Mouse (Mus musculus) erythroblast, embryonic 14.5 days (primary cell): ENCODE results near the gene Akr7a5. TPM values are rescaled to one million over a fixed set of nuclear protein-coding genes. Genes with fewer than 3 reads are reported as not detected.

Experiments
- H3K27me3 ChIP-seq: 2 replicates; pipeline ENCODE4 v1.6.1; 2012; ENCODE audit warnings: inconsistent platforms; ENCODE audit not compliant: control insufficient read depth
- H3K36me3 ChIP-seq: 2 replicates; pipeline ENCODE4 v1.6.1; 2012; ENCODE audit warnings: mild to moderate bottlenecking, inconsistent platforms; ENCODE audit not compliant: control insufficient read depth
- H3K4me1 ChIP-seq: 2 replicates; pipeline ENCODE4 v1.6.1; 2012; ENCODE audit warnings: inconsistent platforms; ENCODE audit not compliant: control insufficient read depth
- H3K4me3 ChIP-seq: replicated peaks from 2 replicates; pipeline ENCODE3; 2012; ENCODE audit warnings: moderate library complexity, mild to moderate bottlenecking, inconsistent platforms
- H3K9me3 ChIP-seq: 2 replicates; pipeline ENCODE4 v1.6.1; 2012; ENCODE audit warnings: low read length, inconsistent platforms, mixed read lengths; ENCODE audit not compliant: control insufficient read depth
- GATA1 ChIP-seq: IDR thresholded peaks from 2 replicates; pipeline ENCODE4 v1.6.1; 2012; ENCODE audit warnings: low read length, inconsistent platforms, mixed read lengths
- TAL1 ChIP-seq: IDR thresholded peaks from 3 replicates; pipeline ENCODE4 v1.6.1; 2012; ENCODE audit warnings: low read length, inconsistent platforms, mixed read lengths
- polyA plus RNA-seq: library from polyadenylated mRNA; stranded (reverse); fragments of >175 nt; gene quantifications from 2 replicates; pipeline ENCODE4 v1.2.3, GENCODE M21; 2012

Gene Akr7a5
- polyA plus RNA-seq, 1 experiment = 2.4 TPM

DNA sequence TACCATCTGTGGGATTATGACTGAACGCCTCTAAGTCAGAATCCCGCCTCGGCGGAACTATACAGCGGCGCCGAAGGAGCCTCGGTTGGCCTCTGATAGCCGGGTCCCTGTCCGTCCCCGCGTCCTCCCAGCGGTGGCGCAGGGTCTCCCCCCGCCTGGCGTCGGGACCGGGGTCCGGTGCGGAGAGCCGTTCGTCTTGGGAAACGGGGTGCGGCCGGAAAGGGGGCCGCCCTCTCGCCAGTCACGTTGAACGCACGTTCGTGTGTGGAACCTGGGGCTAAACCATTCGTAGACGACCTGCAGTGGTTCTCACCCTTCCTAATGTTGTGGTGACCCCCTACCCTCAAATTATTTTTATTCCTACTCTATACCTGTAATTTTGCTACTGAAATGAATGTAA lies 27.6 kb downstream of the Akr7a5 start:
- H3K9me3 ChIP-seq = no peaks in the 10 kb centered on the region
- no peaks in the 10 kb centered on the region; the same call in none of the 2 replicates for H3K36me3 ChIP-seq
- no peaks in the 10 kb centered on the region for H3K27me3 ChIP-seq
- TF ChIP-seq TAL1 (no peak), GATA1 (no peak)
- H3K4me3 ChIP-seq = no peak overlapping the region
- H3K4me1 ChIP-seq = peaks cover 49% of the 10 kb centered on the region

DNA sequence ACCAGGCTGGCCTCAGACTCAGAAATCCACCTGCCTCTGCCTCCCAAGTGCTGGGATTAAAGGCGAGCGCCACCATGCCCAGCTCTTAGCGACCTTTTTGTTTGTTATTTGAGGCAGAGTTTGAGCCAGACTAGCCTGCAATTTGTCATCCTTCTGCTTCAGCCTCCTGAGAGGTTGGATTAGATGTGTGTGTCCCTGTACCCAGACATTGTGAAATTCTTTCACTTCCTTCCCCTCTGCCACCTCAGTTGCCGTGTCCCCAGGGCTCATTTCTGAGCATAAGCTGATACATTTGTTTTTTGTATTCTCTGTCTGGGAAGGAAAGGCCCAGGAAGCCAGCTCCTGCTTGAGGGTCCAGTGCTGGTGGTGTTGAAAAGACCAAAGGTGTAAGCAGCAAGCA lies 30.3 kb downstream of the Akr7a5 start:
- H3K4me3 ChIP-seq = no peak overlapping the region
- TF ChIP-seq TAL1 (no peak), GATA1 (no peak)
- no peaks in the 10 kb centered on the region for H3K9me3 ChIP-seq
- H3K4me1 ChIP-seq = peaks cover 26% of the 10 kb centered on the region
- H3K27me3 ChIP-seq = no peaks in the 10 kb centered on the region
- peaks cover 12% of the 10 kb centered on the region for H3K36me3 ChIP-seq

DNA sequence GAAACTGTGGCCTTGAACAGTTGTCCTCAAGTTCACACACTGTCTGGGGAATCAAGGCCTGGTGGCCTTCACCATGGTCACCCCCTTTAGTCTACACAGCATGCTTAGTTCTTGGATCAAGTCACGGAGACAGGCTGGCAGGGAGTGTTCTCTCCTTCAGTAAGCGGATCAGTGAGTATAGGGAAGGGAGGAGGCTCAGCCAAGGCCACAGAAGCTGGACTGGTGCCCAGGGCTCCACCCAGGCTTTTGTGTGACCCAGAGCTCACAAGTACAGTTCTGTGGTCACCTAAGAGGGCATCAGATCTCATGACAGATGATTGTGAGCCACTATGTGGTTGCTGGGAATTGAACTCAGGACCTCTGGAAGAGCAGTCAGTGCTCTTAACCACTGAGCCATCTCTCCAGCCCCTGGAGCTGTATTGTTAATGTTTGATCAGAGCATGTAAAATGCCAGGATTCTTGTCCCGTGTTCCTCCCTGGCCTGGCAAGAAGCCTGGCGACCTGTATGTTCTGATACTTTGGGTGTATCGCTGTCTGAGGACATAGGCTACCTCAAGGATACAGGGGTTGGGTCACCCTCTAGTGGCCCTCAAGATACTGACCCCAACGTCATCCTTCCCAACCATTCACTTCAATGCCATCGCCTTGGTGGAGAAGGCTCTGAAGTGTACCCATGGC lies 31.2 kb downstream of the Akr7a5 start:
- TF ChIP-seq TAL1 = no peak
- TF ChIP-seq GATA1 = no peak
- Histone ChIP-seq H3K36me3 (peaks cover 21% of the 10 kb centered on the region), H3K27me3 (no peaks in the 10 kb centered on the region), H3K9me3 (no peaks in the 10 kb centered on the region), H3K4me1 (peaks cover 18% of the 10 kb centered on the region), H3K4me3 (no peak overlapping the region)

DNA sequence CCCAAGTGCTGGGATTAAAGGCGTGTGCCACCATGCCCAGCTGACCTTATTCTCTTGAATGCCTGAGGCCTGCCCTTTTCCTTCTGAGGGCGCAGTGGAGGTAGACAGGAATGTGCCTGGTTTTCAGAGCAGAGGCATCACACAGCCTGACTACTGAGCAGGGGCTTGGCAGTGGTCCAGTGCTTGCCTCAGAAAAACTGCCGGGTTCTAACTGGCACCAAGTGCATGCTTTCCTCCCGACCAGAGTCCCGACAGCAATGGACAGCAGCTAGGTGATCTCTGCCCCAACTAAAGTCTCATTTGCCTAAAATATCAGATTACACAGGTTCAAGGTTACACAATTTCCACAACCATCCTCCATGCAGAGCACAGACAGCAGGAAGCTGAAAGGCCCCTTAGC lies 33.2 kb downstream of the Akr7a5 start:
- H3K4me3 ChIP-seq = no peak overlapping the region
- H3K9me3 ChIP-seq = no peaks in the 10 kb centered on the region
- peaks cover 40% of the 10 kb centered on the region for H3K36me3 ChIP-seq
- peaks cover 2% of the 10 kb centered on the region for H3K4me1 ChIP-seq
- no peaks in the 10 kb centered on the region for H3K27me3 ChIP-seq
- no peak for TF ChIP-seq GATA1
- no peak for TF ChIP-seq TAL1

DNA sequence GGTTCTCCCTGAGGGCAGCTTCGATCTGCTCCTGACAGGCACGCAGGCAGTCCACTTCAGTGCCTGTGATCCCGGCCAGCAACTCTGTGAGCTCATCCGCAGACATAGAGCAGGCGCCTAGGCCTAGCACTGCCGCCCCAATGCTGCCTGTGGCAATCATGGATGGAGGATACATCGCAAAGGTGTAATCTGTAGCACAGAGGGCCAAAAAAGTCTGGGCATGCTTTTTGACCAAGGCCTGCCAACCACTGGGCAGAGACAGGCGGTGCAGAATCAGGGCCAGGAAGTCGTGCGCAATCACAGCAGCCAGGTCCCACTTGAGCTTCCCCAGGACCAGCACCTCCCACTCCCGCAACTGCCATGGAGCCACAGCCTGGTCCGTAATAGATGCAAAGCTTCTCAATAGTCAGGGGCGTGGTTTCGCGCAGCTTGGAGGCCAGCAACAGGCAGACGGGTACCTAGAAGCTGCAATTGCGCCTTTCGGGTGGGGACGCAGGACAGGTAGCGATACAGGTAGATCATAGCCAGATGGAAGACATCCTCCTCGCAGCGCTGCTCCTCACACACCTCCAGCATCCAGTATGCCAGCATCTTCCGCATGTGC lies 35.0 kb downstream of the Akr7a5 start:
- H3K27me3 ChIP-seq = no peaks in the 10 kb centered on the region
- peaks cover 12% of the 10 kb centered on the region for H3K4me1 ChIP-seq
- no peaks in the 10 kb centered on the region for H3K9me3 ChIP-seq
- peaks cover 56% of the 10 kb centered on the region for H3K36me3 ChIP-seq
- TF ChIP-seq TAL1 (no peak), GATA1 (no peak)
- no peak overlapping the region for H3K4me3 ChIP-seq

DNA sequence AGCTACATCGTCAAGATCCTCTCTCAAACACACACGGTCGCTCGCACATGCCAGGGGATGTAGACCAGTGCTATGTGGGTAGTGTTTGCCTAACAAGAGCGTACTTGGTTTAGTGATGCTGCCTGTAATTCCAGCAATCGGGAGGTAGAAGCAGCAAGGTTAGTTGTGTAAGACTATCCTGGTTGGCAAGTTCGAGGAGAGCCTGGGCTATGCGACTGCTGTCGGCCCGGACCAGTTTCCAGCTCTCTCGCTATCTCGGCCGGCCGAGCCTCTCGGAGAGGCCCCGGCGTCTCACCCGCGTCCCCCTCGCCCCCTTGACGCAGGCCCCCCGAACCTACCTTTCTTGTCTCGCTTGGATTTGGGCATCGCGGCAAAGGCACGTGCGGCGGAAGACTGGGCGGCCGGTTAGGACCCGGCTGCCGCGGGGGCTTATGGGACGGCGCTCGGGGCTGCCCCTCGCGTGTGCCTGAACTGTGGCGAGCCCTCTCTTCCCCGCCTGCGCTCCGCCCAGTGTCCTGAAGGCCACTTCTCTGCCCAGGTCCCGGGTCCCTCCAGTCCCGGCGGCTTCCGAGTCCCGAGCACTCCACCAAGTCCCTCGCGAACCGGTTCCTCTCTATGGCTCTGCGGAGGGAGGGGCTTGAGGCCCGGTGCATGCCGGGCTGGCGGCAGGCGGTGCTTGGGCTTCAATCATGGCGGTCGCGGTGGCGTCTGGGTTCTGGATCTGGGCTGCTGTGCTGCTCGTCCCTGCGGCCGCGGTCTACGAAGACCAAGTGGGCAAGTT lies 41.6 kb downstream of the Akr7a5 start, which contains the start of the genes Mrto4, Emc1 and Ubr4:
Gene Mrto4 (minus strand): TSS at position 646 of the 781 bp plus-strand sequence.
Gene Emc1 (plus strand): TSS at position 657 of the 781 bp plus-strand sequence.
Gene Ubr4 (plus strand): TSS at position 679 of the 781 bp plus-strand sequence.
- TF ChIP-seq GATA1 (no peak), TAL1 (no peak)
- no peaks in the 10 kb centered on the region for H3K27me3 ChIP-seq
- H3K4me3 ChIP-seq = peak within 1 kb of the TSS; percentile 81
- no peaks in the 10 kb centered on the region for H3K9me3 ChIP-seq
- H3K4me1 ChIP-seq = peaks cover 54% of the 10 kb centered on the region
- H3K36me3 ChIP-seq = peaks cover 64% of the 10 kb centered on the region

DNA sequence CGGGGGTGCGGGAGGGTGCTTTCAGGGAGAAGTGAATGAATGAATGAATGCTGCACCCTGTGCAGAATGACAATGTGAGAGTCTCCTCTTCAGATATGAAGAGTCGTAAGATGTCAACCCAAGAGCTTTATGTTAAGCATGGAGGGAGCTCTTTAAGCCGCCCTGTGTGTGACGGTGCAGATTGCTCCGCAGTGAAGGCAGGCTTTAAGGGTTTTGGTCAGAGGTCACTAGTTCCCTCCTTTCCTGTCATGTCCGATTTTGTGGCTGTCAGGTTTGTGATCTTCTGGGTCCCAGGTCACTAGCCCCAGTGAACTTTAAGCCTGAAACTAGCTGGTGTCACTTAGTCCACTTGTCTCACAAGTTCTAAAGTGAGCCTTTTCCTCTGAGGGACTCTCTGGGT lies 42.3 kb downstream of the Akr7a5 start:
- Histone ChIP-seq H3K4me1 (peaks cover 58% of the 10 kb centered on the region), H3K27me3 (no peaks in the 10 kb centered on the region), H3K36me3 (peaks cover 65% of the 10 kb centered on the region), H3K4me3 (peak overlapping the region; percentile 81), H3K9me3 (no peaks in the 10 kb centered on the region)
- no peak for TF ChIP-seq GATA1

DNA sequence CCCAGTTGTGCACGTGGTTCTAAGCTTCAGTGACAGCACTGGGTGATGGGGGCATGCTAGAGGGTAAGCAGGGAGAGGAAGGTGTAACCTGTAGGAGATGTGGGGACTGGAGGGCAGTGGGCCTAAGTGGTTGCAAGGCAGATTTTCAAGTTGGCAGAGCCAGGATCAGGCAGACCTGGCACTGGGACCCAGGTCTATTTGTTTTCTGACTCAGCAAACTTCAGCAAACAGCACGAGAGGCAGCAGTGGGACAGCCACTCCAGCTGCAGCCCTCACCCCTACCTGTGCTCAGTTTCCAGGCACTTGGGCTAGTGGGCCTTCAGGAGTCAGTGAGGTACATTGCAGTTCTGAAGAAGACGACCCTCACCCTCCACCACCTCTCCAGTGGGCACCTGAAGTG lies 46.7 kb downstream of the Akr7a5 start:
- Histone ChIP-seq H3K9me3 (no peaks in the 10 kb centered on the region), H3K4me1 (peaks cover 65% of the 10 kb centered on the region), H3K27me3 (no peaks in the 10 kb centered on the region), H3K36me3 (peaks cover 83% of the 10 kb centered on the region), H3K4me3 (no peak overlapping the region)
- no peak for TF ChIP-seq GATA1
- TF ChIP-seq TAL1 = no peak

DNA sequence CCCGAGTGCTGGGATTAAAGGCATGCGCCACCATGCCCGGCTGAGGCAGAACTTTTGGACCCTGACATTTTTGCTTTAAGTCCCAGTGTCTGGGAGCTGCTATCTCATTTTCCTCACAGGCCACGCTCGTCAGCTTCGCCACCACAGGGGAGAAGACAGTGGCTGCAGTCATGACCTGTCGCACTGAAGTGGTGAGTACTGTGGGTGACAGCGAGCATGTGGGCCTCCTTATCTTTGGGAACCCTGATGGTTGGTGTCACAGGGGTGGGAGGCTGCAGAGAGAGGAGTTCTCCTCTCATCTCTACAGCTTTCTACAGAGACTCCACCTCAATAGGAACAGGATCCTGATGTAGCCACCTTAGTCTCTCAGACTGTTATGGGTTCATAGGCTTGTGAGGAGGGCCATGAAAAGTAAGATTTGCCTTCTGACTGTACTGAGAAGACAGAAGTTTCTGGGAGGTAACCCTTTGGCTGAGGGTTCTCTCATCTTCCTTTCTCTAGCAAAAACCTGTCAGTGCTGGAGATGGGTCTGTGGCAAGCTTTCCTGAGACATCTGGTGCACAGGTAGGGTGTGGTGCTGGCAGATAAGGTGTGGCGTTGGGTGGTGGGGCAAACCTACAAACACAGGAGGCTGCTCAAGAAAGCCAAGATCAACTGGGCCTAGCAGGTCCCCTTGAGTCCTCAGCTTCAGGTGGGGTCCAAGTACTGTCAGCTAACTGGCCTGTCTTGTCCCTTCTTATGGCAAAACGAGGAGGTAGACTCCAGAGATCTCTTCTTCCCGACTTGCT lies 50.4 kb downstream of the Akr7a5 start:
- peak overlapping the region; percentile 40 for H3K4me3 ChIP-seq
- TF ChIP-seq TAL1 (peak; percentile 56), GATA1 (no peak)
- H3K36me3 ChIP-seq = peaks cover 99% of the 10 kb centered on the region
- H3K27me3 ChIP-seq = no peaks in the 10 kb centered on the region
- peaks cover 55% of the 10 kb centered on the region for H3K4me1 ChIP-seq
- no peaks in the 10 kb centered on the region for H3K9me3 ChIP-seq
